Mouse (Mus musculus) T-helper 1 cell (primary cell): ENCODE data around the gene Arpc2.
"Not testable (repeated sequence)": the region's sequence is repeated elsewhere in the genome, so short reads cannot be mapped to it uniquely, and the experiment has no call there.

Experiments used
- in situ Hi-C: fragments of 300-600 bp; cut with MboI, MseI; formaldehyde crosslinking; loops from one replicate; pipeline ENCODE4 v1.15.1; 2025; ENCODE audit warnings: high pct_unique_total_duplicates

The Arpc2 gene

GRCm38 (mm10) chr1:74282896-74283625, 47.2 kb downstream of the Arpc2 start:
- in situ Hi-C loops = no loop called here

GRCm38 (mm10) chr1:74283686-74284463, 48.0 kb downstream of the Arpc2 start:
- in situ Hi-C loops = no loop called here

GRCm38 (mm10) chr1:74284543-74285160, 48.8 kb downstream of the Arpc2 start, which contains the start of the genes Aamp and Pnkd:
Gene Aamp (minus strand): TSS chr1:74284738.
Gene Pnkd (plus strand): TSS chr1:74284930.
- in situ Hi-C loops = no loop called here

GRCm38 (mm10) chr1:74285212-74286010, 49.5 kb downstream of the Arpc2 start:
- in situ Hi-C loops = no loop called here

GRCm38 (mm10) chr1:74286869-74287607, 51.2 kb downstream of the Arpc2 start:
- in situ Hi-C loops = not testable (repeated sequence)

- in situ Hi-C loops = no loop called here
Observed at GRCm38 (mm10) chr1:74288327-74288726, 52.4 kb downstream of the Arpc2 start.

GRCm38 (mm10) chr1:74289248-74289647, 53.4 kb downstream of the Arpc2 start:
- in situ Hi-C loops = no loop called here

- in situ Hi-C loops = no loop called here
Observed at GRCm38 (mm10) chr1:74289740-74290139, 53.9 kb downstream of the Arpc2 start.

- in situ Hi-C loops = no loop called here
Observed at GRCm38 (mm10) chr1:74290141-74290540, 54.3 kb downstream of the Arpc2 start.

- in situ Hi-C loops = no loop called here
Observed at GRCm38 (mm10) chr1:74292331-74293020, 56.6 kb downstream of the Arpc2 start.

GRCm38 (mm10) chr1:74293306-74293960, 57.5 kb downstream of the Arpc2 start:
- in situ Hi-C loops = no loop called here

- in situ Hi-C loops = no loop called here
Observed at GRCm38 (mm10) chr1:74294090-74294643, 58.3 kb downstream of the Arpc2 start.

GRCm38 (mm10) chr1:74294733-74295455, 59.0 kb downstream of the Arpc2 start:
- in situ Hi-C loops = loop anchor here (5.0 kb wide), 1 partner anchor 87 kb away; no protein-coding TSS in a partner anchor

- in situ Hi-C loops = loop anchor here (5.0 kb wide), 1 partner anchor 87 kb away; no protein-coding TSS in a partner anchor
Observed at GRCm38 (mm10) chr1:74295456-74296171, 59.7 kb downstream of the Arpc2 start.

GRCm38 (mm10) chr1:74296477-74296876, 60.6 kb downstream of the Arpc2 start:
- in situ Hi-C loops = loop anchor here (5.0 kb wide), 1 partner anchor 86 kb away; no protein-coding TSS in a partner anchor

- in situ Hi-C loops = loop anchor here (5.0 kb wide), 1 partner anchor 85 kb away; no protein-coding TSS in a partner anchor
Observed at GRCm38 (mm10) chr1:74297269-74297668, 61.4 kb downstream of the Arpc2 start.

GRCm38 (mm10) chr1:74298157-74298750, 62.4 kb downstream of the Arpc2 start:
- in situ Hi-C loops = loop anchor here (5.0 kb wide), 1 partner anchor 84 kb away; no protein-coding TSS in a partner anchor
